Mouse (Mus musculus) T-cell, adult 66 days (primary cell): ENCODE data around the gene Fthl17d. TPM values are rescaled to one million over a fixed set of nuclear protein-coding genes. Genes with fewer than 3 reads are reported as not detected.

Experiments used
- total RNA-seq, 2 experiments: library from RNA; stranded (reverse); gene quantifications; 3 replicates in 1 of 2; 4 replicates in 1 of 2; pipeline ENCODE4 v1.2.4; 2023

The Fthl17d gene
- not detected for total RNA-seq

DNA sequence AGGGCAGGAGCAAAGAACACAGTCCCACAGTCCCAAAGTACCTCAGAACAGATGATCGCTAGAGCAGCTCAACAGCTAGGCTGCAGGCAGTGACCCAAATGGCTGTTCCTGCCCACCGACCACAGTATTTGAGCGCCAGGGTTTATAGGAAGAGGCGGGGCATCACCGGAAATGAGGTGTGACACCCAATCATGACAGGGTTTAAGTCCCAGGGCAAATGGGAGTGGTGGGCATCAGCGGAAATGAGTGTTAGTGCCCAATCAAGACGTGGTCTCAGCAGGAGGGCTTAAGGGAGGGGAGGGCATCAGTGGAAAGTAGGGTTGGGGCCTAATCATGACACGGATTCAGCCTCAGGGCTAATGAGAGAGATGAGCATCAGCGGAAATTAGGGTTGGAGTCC is at the start of gene Fthl17d:
TSS of gene Fthl17d (minus strand) at position 101 of the 400 bp plus-strand sequence.

DNA sequence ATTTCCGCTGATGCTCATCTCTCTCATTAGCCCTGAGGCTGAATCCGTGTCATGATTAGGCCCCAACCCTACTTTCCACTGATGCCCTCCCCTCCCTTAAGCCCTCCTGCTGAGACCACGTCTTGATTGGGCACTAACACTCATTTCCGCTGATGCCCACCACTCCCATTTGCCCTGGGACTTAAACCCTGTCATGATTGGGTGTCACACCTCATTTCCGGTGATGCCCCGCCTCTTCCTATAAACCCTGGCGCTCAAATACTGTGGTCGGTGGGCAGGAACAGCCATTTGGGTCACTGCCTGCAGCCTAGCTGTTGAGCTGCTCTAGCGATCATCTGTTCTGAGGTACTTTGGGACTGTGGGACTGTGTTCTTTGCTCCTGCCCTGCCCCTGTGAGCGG is 46.6 kb upstream of the Fthl17d start, which contains the start of gene Fthl17e:
TSS of gene Fthl17e (plus strand) at position 301 of the 400 bp plus-strand sequence.

DNA sequence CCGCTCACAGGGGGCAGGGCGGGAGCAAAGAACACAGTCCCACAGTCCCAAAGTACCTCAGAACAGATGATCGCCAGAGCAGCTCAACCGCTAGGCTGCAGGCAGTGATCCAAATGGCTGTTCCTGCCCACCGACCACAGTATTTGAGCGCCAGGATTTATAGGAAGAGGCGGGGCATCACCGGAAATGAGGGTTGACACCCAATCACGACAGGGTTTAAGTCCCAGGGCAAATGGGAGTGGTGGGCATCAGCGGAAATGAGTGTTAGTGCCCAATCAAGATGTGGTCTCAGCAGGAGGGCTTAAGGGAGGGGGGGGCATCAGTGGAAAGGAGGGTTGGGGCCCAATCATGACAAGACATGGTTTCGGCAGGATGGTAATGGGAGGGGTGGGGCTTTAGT is 10.1 kb downstream of the Fthl17d start, which contains the start of gene Fthl17c:
TSS of gene Fthl17c (minus strand) at position 101 of the 400 bp plus-strand sequence.

DNA sequence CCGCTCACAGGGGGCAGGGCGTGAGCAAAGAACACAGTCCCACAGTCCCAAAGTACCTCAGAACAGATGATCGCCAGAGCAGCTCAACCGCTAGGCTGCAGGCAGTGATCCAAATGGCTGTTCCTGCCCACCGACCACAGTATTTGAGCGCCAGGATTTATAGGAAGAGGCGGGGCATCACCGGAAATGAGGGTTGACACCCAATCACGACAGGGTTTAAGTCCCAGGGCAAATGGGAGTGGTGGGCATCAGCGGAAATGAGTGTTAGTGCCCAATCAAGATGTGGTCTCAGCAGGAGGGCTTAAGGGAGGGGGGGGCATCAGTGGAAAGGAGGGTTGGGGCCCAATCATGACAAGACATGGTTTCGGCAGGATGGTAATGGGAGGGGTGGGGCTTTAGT is 23.7 kb downstream of the Fthl17d start, which contains the start of gene Fthl17b:
TSS of gene Fthl17b (minus strand) at position 101 of the 400 bp plus-strand sequence.

Other genes with a start within 250 kb of the Fthl17d start
- not detected for gene Ssx9, start 238.3 kb downstream of the Fthl17d start, total RNA-seq
- not detected for gene Ssxb5, start 183.1 kb downstream of the Fthl17d start, total RNA-seq
- gene Gm6592, start 142.8 kb downstream of the Fthl17d start, total RNA-seq, result not detected
- gene Gm5751, start 112.5 kb downstream of the Fthl17d start, total RNA-seq, result not detected
- gene B630019K06Rik, start 94.4 kb downstream of the Fthl17d start, total RNA-seq, result 1 to 10 TPM; 1.7 to 2.5 TPM
- gene Fthl17b, start 23.8 kb downstream of the Fthl17d start, total RNA-seq, result not detected
- not detected for gene Fthl17c, start 10.2 kb downstream of the Fthl17d start, total RNA-seq
- not detected for gene Fthl17e, start 46.7 kb upstream of the Fthl17d start, total RNA-seq
- not detected for gene Fthl17f, start 76.3 kb upstream of the Fthl17d start, total RNA-seq
- gene 4930402K13Rik, start 117.8 kb upstream of the Fthl17d start, total RNA-seq, result not detected
- under 1 TPM; 0.44 to 0.68 TPM for gene Lancl3, start 213.1 kb upstream of the Fthl17d start, total RNA-seq